Mouse (Mus musculus) bone marrow, adult 2 months (tissue): ENCODE measurements around the gene Peg10.

ENCODE experiments used
- CTCF ChIP-seq: fragments of 200-500 bp; IDR thresholded peaks from 2 replicates; pipeline ENCODE4 v1.5.1; 2011; ENCODE audit warnings: low read length, control low read depth; ENCODE audit not compliant: control insufficient read depth, insufficient read depth
- POLR2A ChIP-seq: fragments of 200-500 bp; IDR thresholded peaks from 2 replicates; pipeline ENCODE4 v1.6.1; 2011; ENCODE audit warnings: low read depth, mild to moderate bottlenecking, control low read depth, low read length, borderline replicate concordance; ENCODE audit not compliant: control insufficient read depth

- no peak for TF ChIP-seq CTCF
- no peak for TF ChIP-seq POLR2A
Observed at GRCm38 (mm10) chr6:4722142-4722541, 25.0 kb upstream of the Peg10 start.
